Mouse (Mus musculus): ENCODE data around the gene Myl3. TPM values are rescaled to one million over a fixed set of nuclear protein-coding genes. Genes with fewer than 3 reads are reported as not detected.

The Myl3 gene
- polyA plus RNA-seq, 1 experiment = not detected

GRCm38 (mm10) chr9:110739961-110740360 lies 1.7 kb upstream of the Myl3 start:
- no peak for TF ChIP-seq CTCF (IDR thresholded peaks at IDR 0.05; ENCODE audit: borderline replicate concordance, insufficient read depth, low read length)
- no peak for TF ChIP-seq POLR2A (IDR thresholded peaks at IDR 0.05; ENCODE audit: low read depth, low read length)
- Histone ChIP-seq H3K27ac (ENCODE audit: insufficient read depth, low read length) (no peak overlapping the region), H3K4me1 (ENCODE audit: control insufficient read depth, insufficient read depth, low read length) (no peaks in the 10 kb centered on the region), H3K4me3 (ENCODE audit: insufficient read depth, low read length) (no peak overlapping the region)

GRCm38 (mm10) chr9:110742295-110742950 lies 762 bp downstream of the Myl3 start:
- TF ChIP-seq CTCF (IDR thresholded peaks at IDR 0.05; ENCODE audit: borderline replicate concordance, insufficient read depth, low read length) (no peak), POLR2A (IDR thresholded peaks at IDR 0.05; ENCODE audit: low read depth, low read length) (no peak)
- H3K27ac ChIP-seq (ENCODE audit: insufficient read depth, low read length) = no peak overlapping the region
- peak overlapping the region; percentile 73 for H3K4me3 ChIP-seq (ENCODE audit: insufficient read depth, low read length)
- H3K4me1 ChIP-seq (ENCODE audit: control insufficient read depth, insufficient read depth, low read length) = no peaks in the 10 kb centered on the region

- no peak overlapping the region for H3K27ac ChIP-seq (ENCODE audit: insufficient read depth, low read length)
- peak overlapping the region; percentile 73 for H3K4me3 ChIP-seq (ENCODE audit: insufficient read depth, low read length)
- 0 out of 2 replicates have a peak, but pooled peaks have one; percentile 39 for TF ChIP-seq POLR2A (IDR thresholded peaks at IDR 0.05; ENCODE audit: low read depth, low read length)
- TF ChIP-seq CTCF (IDR thresholded peaks at IDR 0.05; ENCODE audit: borderline replicate concordance, insufficient read depth, low read length) = no peak
- H3K4me1 ChIP-seq (ENCODE audit: control insufficient read depth, insufficient read depth, low read length) = no peaks in the 10 kb centered on the region
These were observed 1.3 kb downstream of the Myl3 start for GRCm38 (mm10) chr9:110742951-110743455.

- H3K4me3 ChIP-seq (ENCODE audit: insufficient read depth, low read length) = peak overlapping the region; percentile 73
- H3K27ac ChIP-seq (ENCODE audit: insufficient read depth, low read length) = no peak overlapping the region
- no peak for TF ChIP-seq POLR2A (IDR thresholded peaks at IDR 0.05; ENCODE audit: low read depth, low read length)
- TF ChIP-seq CTCF (IDR thresholded peaks at IDR 0.05; ENCODE audit: borderline replicate concordance, insufficient read depth, low read length) = no peak
- H3K4me1 ChIP-seq (ENCODE audit: control insufficient read depth, insufficient read depth, low read length) = no peaks in the 10 kb centered on the region
These were observed 2.0 kb downstream of the Myl3 start for GRCm38 (mm10) chr9:110743456-110744323.

- Histone ChIP-seq H3K4me1 (ENCODE audit: control insufficient read depth, insufficient read depth, low read length) (no peaks in the 10 kb centered on the region), H3K4me3 (ENCODE audit: insufficient read depth, low read length) (no peak overlapping the region), H3K27ac (ENCODE audit: insufficient read depth, low read length) (no peak overlapping the region)
- TF ChIP-seq POLR2A (IDR thresholded peaks at IDR 0.05; ENCODE audit: low read depth, low read length) = no peak
- no peak for TF ChIP-seq CTCF (IDR thresholded peaks at IDR 0.05; ENCODE audit: borderline replicate concordance, insufficient read depth, low read length)
These were observed 4.1 kb downstream of the Myl3 start for GRCm38 (mm10) chr9:110745752-110746151.

GRCm38 (mm10) chr9:110746238-110746637 lies 4.6 kb downstream of the Myl3 start:
- Histone ChIP-seq H3K27ac (ENCODE audit: insufficient read depth, low read length) (no peak overlapping the region), H3K4me3 (ENCODE audit: insufficient read depth, low read length) (no peak overlapping the region), H3K4me1 (ENCODE audit: control insufficient read depth, insufficient read depth, low read length) (no peaks in the 10 kb centered on the region)
- no peak for TF ChIP-seq CTCF (IDR thresholded peaks at IDR 0.05; ENCODE audit: borderline replicate concordance, insufficient read depth, low read length)
- no peak for TF ChIP-seq POLR2A (IDR thresholded peaks at IDR 0.05; ENCODE audit: low read depth, low read length)

GRCm38 (mm10) chr9:110746961-110747360 lies 5.3 kb downstream of the Myl3 start, which contains the start of gene Pth1r:
Gene Pth1r, minus strand, starts transcription at chr9:110747145.
- H3K4me3 ChIP-seq (ENCODE audit: insufficient read depth, low read length) = no peak within 1 kb of the TSS
- H3K27ac ChIP-seq (ENCODE audit: insufficient read depth, low read length) = no peak within 1 kb of the TSS
- H3K4me1 ChIP-seq (ENCODE audit: control insufficient read depth, insufficient read depth, low read length) = no peaks in the 10 kb centered on the region
- no peak for TF ChIP-seq POLR2A (IDR thresholded peaks at IDR 0.05; ENCODE audit: low read depth, low read length)
- no peak for TF ChIP-seq CTCF (IDR thresholded peaks at IDR 0.05; ENCODE audit: borderline replicate concordance, insufficient read depth, low read length)

GRCm38 (mm10) chr9:110748451-110748850 lies 6.8 kb downstream of the Myl3 start:
- Histone ChIP-seq H3K27ac (ENCODE audit: insufficient read depth, low read length) (no peak overlapping the region), H3K4me3 (ENCODE audit: insufficient read depth, low read length) (no peak overlapping the region), H3K4me1 (ENCODE audit: control insufficient read depth, insufficient read depth, low read length) (no peaks in the 10 kb centered on the region)
- TF ChIP-seq CTCF (IDR thresholded peaks at IDR 0.05; ENCODE audit: borderline replicate concordance, insufficient read depth, low read length) = no peak
- TF ChIP-seq POLR2A (IDR thresholded peaks at IDR 0.05; ENCODE audit: low read depth, low read length) = no peak

GRCm38 (mm10) chr9:110750404-110751187 lies 8.9 kb downstream of the Myl3 start:
- Histone ChIP-seq H3K27ac (ENCODE audit: insufficient read depth, low read length) (no peak overlapping the region), H3K4me3 (ENCODE audit: insufficient read depth, low read length) (no peak overlapping the region), H3K4me1 (ENCODE audit: control insufficient read depth, insufficient read depth, low read length) (no peaks in the 10 kb centered on the region)
- TF ChIP-seq POLR2A (IDR thresholded peaks at IDR 0.05; ENCODE audit: low read depth, low read length) (no peak), CTCF (IDR thresholded peaks at IDR 0.05; ENCODE audit: borderline replicate concordance, insufficient read depth, low read length) (no peak)

Measured in embryonic fibroblast, embryonic 13.5 days (primary cell).